Mouse (Mus musculus) hindbrain, embryonic 16.5 days (tissue): ENCODE measurements at regions not wholly inside any gene's neighbourhood (a gene's known extent, or its start where the extent isn't known, plus 50 kb on each side); places are given as distances from the start of the nearest gene placed in this dataset.

Experiments used
- ATAC-seq: fragments of 200-750 bp; cut with Nextera tagmentation; 2 replicates; pipeline ENCODE4 v1.8.0; 2017; ENCODE audit warnings: moderate TSS enrichment, moderate library complexity
- H3K27ac ChIP-seq: fragments of 300-500 bp; sonication (generic); 2 replicates; pipeline ENCODE4 v1.5.1; 2014; ENCODE audit warnings: low read depth, mild to moderate bottlenecking, control low read depth, low read length, moderate library complexity
- H3K27me3 ChIP-seq: fragments of 300-500 bp; sonication (generic); replicated peaks from 2 replicates; pipeline ENCODE4 v1.6.1; 2014; ENCODE audit warnings: low read length; ENCODE audit not compliant: control insufficient read depth, insufficient read depth
- H3K36me3 ChIP-seq: fragments of 300-500 bp; sonication (generic); 2 replicates; pipeline ENCODE4 v1.6.1; 2014; ENCODE audit warnings: mild to moderate bottlenecking, low read length, moderate library complexity, mixed read lengths; ENCODE audit not compliant: control insufficient read depth, insufficient read depth
- H3K4me1 ChIP-seq: fragments of 300-500 bp; sonication (generic); 2 replicates; pipeline ENCODE4 v1.6.1; 2014; ENCODE audit warnings: low read depth, low read length; ENCODE audit not compliant: control insufficient read depth, insufficient read depth
- H3K4me2 ChIP-seq: fragments of 300-500 bp; sonication (generic); 2 replicates; pipeline ENCODE4 v1.6.1; 2014; ENCODE audit warnings: mild to moderate bottlenecking, low read length, control low read depth, moderate library complexity
- H3K4me3 ChIP-seq: fragments of 300-500 bp; sonication (generic); 2 replicates; pipeline ENCODE4 v1.5.1; 2014; ENCODE audit warnings: mild to moderate bottlenecking, low read length, control low read depth, moderate library complexity
- H3K9ac ChIP-seq: fragments of 300-500 bp; sonication (generic); 2 replicates; pipeline ENCODE4 v1.6.1; 2014; ENCODE audit warnings: low read depth, mild to moderate bottlenecking, control low read depth, low read length, moderate library complexity
- H3K9me3 ChIP-seq: fragments of 300-500 bp; sonication (generic); 2 replicates; pipeline ENCODE4 v1.6.1; 2014; ENCODE audit warnings: mild to moderate bottlenecking, low read length, moderate library complexity; ENCODE audit not compliant: control insufficient read depth
- WGBS: fragments of 180-500 bp; shearing (Covaris S2); extraction: QIAGEN DNeasy Blood & Tissue Kit; methylation state at CpG from one replicate; pipeline ENCODE4 v1.1.7; 2014; 5-methylcytosine and 5-hydroxymethylcytosine counted together

GRCm38 (mm10) chr5:148709111-148709771 lies 156.7 kb upstream of the Ubl3 start:
- H3K4me3 ChIP-seq, result no peak overlapping the region
- ATAC-seq, result no peak
- no peak overlapping the region for H3K4me2 ChIP-seq
- no peak overlapping the region for H3K27ac ChIP-seq
- H3K9ac ChIP-seq, result peak overlapping the region; percentile 25; the same call in 1 of the 2 replicates
- no peaks in the 10 kb centered on the region for H3K36me3 ChIP-seq
- H3K4me1 ChIP-seq, result peaks cover 12% of the 10 kb centered on the region
- no peaks in the 10 kb centered on the region for H3K9me3 ChIP-seq
- H3K27me3 ChIP-seq, result no peaks in the 10 kb centered on the region
- 32% methylated on average over 10 of the region's 10 CpGs for WGBS

GRCm38 (mm10) chr5:148708014-148708741 lies 155.6 kb upstream of the Ubl3 start:
- Histone ChIP-seq H3K4me1 (peaks cover 12% of the 10 kb centered on the region), H3K36me3 (no peaks in the 10 kb centered on the region), H3K27me3 (no peaks in the 10 kb centered on the region), H3K4me3 (no peak overlapping the region), H3K4me2 (no peak overlapping the region), H3K27ac (no peak overlapping the region), H3K9me3 (no peaks in the 10 kb centered on the region), H3K9ac (no peak overlapping the region)
- 21% methylated on average over 11 of the region's 11 CpGs for WGBS
- peak; percentile 71 for ATAC-seq

GRCm38 (mm10) chr5:148707335-148707734 lies 154.7 kb upstream of the Ubl3 start:
- Histone ChIP-seq H3K9ac (no peak overlapping the region), H3K9me3 (no peaks in the 10 kb centered on the region), H3K27ac (no peak overlapping the region), H3K4me2 (no peak overlapping the region), H3K27me3 (no peaks in the 10 kb centered on the region), H3K4me1 (peaks cover 12% of the 10 kb centered on the region), H3K4me3 (no peak overlapping the region), H3K36me3 (no peaks in the 10 kb centered on the region)
- ATAC-seq, result no peak
- 86% methylated on average over 12 of the region's 12 CpGs for WGBS

GRCm38 (mm10) chr5:148706323-148707120 lies 153.9 kb upstream of the Ubl3 start:
- no peak for ATAC-seq
- H3K27ac ChIP-seq, result no peak overlapping the region
- H3K9me3 ChIP-seq, result no peaks in the 10 kb centered on the region
- no peaks in the 10 kb centered on the region for H3K36me3 ChIP-seq
- H3K4me2 ChIP-seq, result no peak overlapping the region
- H3K4me3 ChIP-seq, result no peak overlapping the region
- H3K27me3 ChIP-seq, result no peaks in the 10 kb centered on the region
- WGBS, result 84% methylated on average over 16 of the region's 16 CpGs
- no peak overlapping the region for H3K9ac ChIP-seq
- peaks cover 17% of the 10 kb centered on the region for H3K4me1 ChIP-seq

GRCm38 (mm10) chr5:148704769-148705168 lies 152.2 kb upstream of the Ubl3 start:
- H3K4me3 ChIP-seq, result no peak overlapping the region
- 62% methylated on average over 5 of the region's 5 CpGs for WGBS
- no peaks in the 10 kb centered on the region for H3K27me3 ChIP-seq

GRCm38 (mm10) chr5:148701859-148702258 lies 149.3 kb upstream of the Ubl3 start:
- H3K27me3 ChIP-seq, result no peaks in the 10 kb centered on the region
- H3K4me2 ChIP-seq, result no peak overlapping the region
- H3K9ac ChIP-seq, result no peak overlapping the region
- no peak overlapping the region for H3K27ac ChIP-seq
- 26% methylated on average over 8 of the region's 8 CpGs for WGBS
- peaks cover 5% of the 10 kb centered on the region; the same call in 1 of the 2 replicates for H3K4me1 ChIP-seq
- H3K9me3 ChIP-seq, result no peaks in the 10 kb centered on the region
- no peaks in the 10 kb centered on the region for H3K36me3 ChIP-seq
- no peak overlapping the region for H3K4me3 ChIP-seq
- ATAC-seq, result no peak

More at GRCm38 (mm10) chr5:148704769-148705168, 152.2 kb upstream of the Ubl3 start:
- Histone ChIP-seq H3K27ac (no peak overlapping the region), H3K9me3 (no peaks in the 10 kb centered on the region), H3K9ac (no peak overlapping the region), H3K4me2 (no peak overlapping the region), H3K36me3 (no peaks in the 10 kb centered on the region), H3K4me1 (peaks cover 17% of the 10 kb centered on the region)
- ATAC-seq, result no peak

GRCm38 (mm10) chr5:148701001-148701400 lies 148.4 kb upstream of the Ubl3 start:
- Histone ChIP-seq H3K4me2 (no peak overlapping the region), H3K27ac (no peak overlapping the region), H3K36me3 (no peaks in the 10 kb centered on the region), H3K9me3 (no peaks in the 10 kb centered on the region), H3K27me3 (no peaks in the 10 kb centered on the region), H3K9ac (no peak overlapping the region), H3K4me1 (peaks cover 5% of the 10 kb centered on the region; the same call in 1 of the 2 replicates), H3K4me3 (no peak overlapping the region)
- WGBS, result 79% methylated on average over 7 of the region's 7 CpGs
- no peak for ATAC-seq

GRCm38 (mm10) chr5:148700240-148700639 lies 147.7 kb upstream of the Ubl3 start:
- ATAC-seq, result no peak
- Histone ChIP-seq H3K4me3 (no peak overlapping the region), H3K27ac (no peak overlapping the region), H3K27me3 (no peaks in the 10 kb centered on the region), H3K9ac (no peak overlapping the region), H3K36me3 (no peaks in the 10 kb centered on the region), H3K4me1 (peaks cover 5% of the 10 kb centered on the region; the same call in 1 of the 2 replicates), H3K9me3 (no peaks in the 10 kb centered on the region), H3K4me2 (no peak overlapping the region)
- 83% methylated on average over 5 of the region's 5 CpGs for WGBS
